Mouse (Mus musculus) ES-Bruce4 (cell line): Measurements from ENCODE around the gene Me1. TPM values are rescaled to one million over a fixed set of nuclear protein-coding genes. Genes with fewer than 3 reads are reported as not detected.

ENCODE experiments used
- H3K27ac ChIP-seq: 2 replicates; pipeline ENCODE4 v1.5.1; 2012; ENCODE audit warnings: low read length, inconsistent platforms; ENCODE audit not compliant: insufficient read depth
- H3K27me3 ChIP-seq: 2 replicates; pipeline ENCODE4 v1.6.1; 2012; ENCODE audit warnings: mild to moderate bottlenecking, low read length, inconsistent platforms; ENCODE audit not compliant: control insufficient read depth, poor library complexity, insufficient read depth, severe bottlenecking
- H3K36me3 ChIP-seq: 2 replicates; pipeline ENCODE4 v1.6.1; 2012; ENCODE audit warnings: inconsistent platforms, mild to moderate bottlenecking, low read length, moderate library complexity; ENCODE audit not compliant: control insufficient read depth, poor library complexity, insufficient read depth, severe bottlenecking
- H3K4me1 ChIP-seq: one replicate; pipeline ENCODE4 v1.8.1; 2011; ENCODE audit warnings: low read length; ENCODE audit not compliant: control insufficient read depth, insufficient read depth
- H3K4me3 ChIP-seq: 2 replicates; pipeline ENCODE4 v1.5.1; 2011; ENCODE audit warnings: low read depth, mild to moderate bottlenecking, low read length
- H3K9ac ChIP-seq: 2 replicates; pipeline ENCODE4 v1.6.1; 2012; ENCODE audit warnings: low read depth, mild to moderate bottlenecking, inconsistent platforms; ENCODE audit not compliant: poor library complexity, severe bottlenecking
- H3K9me3 ChIP-seq: replicated peaks from 2 replicates; pipeline ENCODE4 v1.6.1; 2012; ENCODE audit warnings: mild to moderate bottlenecking, low read length, inconsistent platforms; ENCODE audit not compliant: control insufficient read depth, poor library complexity, insufficient read depth, severe bottlenecking
- CTCF ChIP-seq: IDR thresholded peaks from one replicate; pipeline ENCODE4 v1.8.1; 2011; ENCODE audit warnings: low read depth, low read length
- EP300 ChIP-seq: IDR thresholded peaks from 2 replicates; pipeline ENCODE4 v1.6.1; 2011; ENCODE audit warnings: low read depth, low read length; ENCODE audit not compliant: insufficient read depth
- POLR2A ChIP-seq: IDR thresholded peaks from one replicate; pipeline ENCODE4 v1.8.1; 2011; ENCODE audit warnings: low read length; ENCODE audit not compliant: insufficient read depth
- polyA plus RNA-seq: library from polyadenylated mRNA; stranded (reverse); fragments of >200 nt; gene quantifications from 2 replicates; pipeline ENCODE4 v1.2.4, GENCODE M21; 2011; ENCODE audit warnings: low read depth; ENCODE audit not compliant: missing spikeins, insufficient read depth, insufficient read length

Me1 gene
- polyA plus RNA-seq, 1 experiment = 25.2 TPM

- Histone ChIP-seq H3K4me1 (no peaks in the 10 kb centered on the region), H3K9me3 (no peaks in the 10 kb centered on the region), H3K27ac (no peak overlapping the region), H3K27me3 (no peaks in the 10 kb centered on the region), H3K4me3 (peak overlapping the region; percentile 68; the same call in 1 of the 2 replicates), H3K36me3 (peaks cover 17% of the 10 kb centered on the region), H3K9ac (peak overlapping the region; percentile 63)
- TF ChIP-seq POLR2A = no peak
- no peak for TF ChIP-seq EP300
Observed at GRCm38 (mm10) chr9:86570261-86570890, 125.4 kb downstream of the Me1 start.

GRCm38 (mm10) chr9:86569314-86569910, 126.3 kb downstream of the Me1 start:
- no peaks in the 10 kb centered on the region for H3K27me3 ChIP-seq
- H3K4me1 ChIP-seq = no peaks in the 10 kb centered on the region
- no peak overlapping the region for H3K4me3 ChIP-seq
- no peak overlapping the region for H3K9ac ChIP-seq
- no peaks in the 10 kb centered on the region for H3K9me3 ChIP-seq
- H3K36me3 ChIP-seq = peaks cover 26% of the 10 kb centered on the region
- H3K27ac ChIP-seq = no peak overlapping the region
- TF ChIP-seq EP300 (no peak), POLR2A (no peak), CTCF (no peak)

- peaks cover 38% of the 10 kb centered on the region for H3K36me3 ChIP-seq
- H3K27ac ChIP-seq = no peak overlapping the region
- H3K9me3 ChIP-seq = no peaks in the 10 kb centered on the region
- no peak overlapping the region for H3K9ac ChIP-seq
- H3K4me1 ChIP-seq = no peaks in the 10 kb centered on the region
- no peak overlapping the region for H3K4me3 ChIP-seq
- H3K27me3 ChIP-seq = no peaks in the 10 kb centered on the region
- TF ChIP-seq CTCF = no peak
- no peak for TF ChIP-seq POLR2A
- TF ChIP-seq EP300 = no peak
Observed at GRCm38 (mm10) chr9:86560543-86560942, 135.2 kb downstream of the Me1 start.

GRCm38 (mm10) chr9:86554641-86555040, 141.1 kb downstream of the Me1 start:
- Histone ChIP-seq H3K27ac (no peak overlapping the region), H3K27me3 (no peaks in the 10 kb centered on the region)

GRCm38 (mm10) chr9:86553886-86554285, 141.9 kb downstream of the Me1 start:
- Histone ChIP-seq H3K9me3 (no peaks in the 10 kb centered on the region), H3K4me3 (no peak overlapping the region), H3K9ac (no peak overlapping the region), H3K4me1 (no peaks in the 10 kb centered on the region), H3K27ac (no peak overlapping the region), H3K27me3 (no peaks in the 10 kb centered on the region), H3K36me3 (peaks cover 21% of the 10 kb centered on the region)
- TF ChIP-seq CTCF (no peak), EP300 (no peak), POLR2A (no peak)

More at GRCm38 (mm10) chr9:86554641-86555040, 141.1 kb downstream of the Me1 start:
- H3K4me1 ChIP-seq = no peaks in the 10 kb centered on the region
- H3K9me3 ChIP-seq = no peaks in the 10 kb centered on the region
- H3K9ac ChIP-seq = no peak overlapping the region
- no peak for TF ChIP-seq EP300
- TF ChIP-seq CTCF = no peak
- TF ChIP-seq POLR2A = no peak
- peaks cover 21% of the 10 kb centered on the region for H3K36me3 ChIP-seq
- no peak overlapping the region for H3K4me3 ChIP-seq

- Histone ChIP-seq H3K27ac (no peak overlapping the region), H3K4me3 (no peak overlapping the region), H3K36me3 (peaks cover 8% of the 10 kb centered on the region), H3K4me1 (no peaks in the 10 kb centered on the region), H3K9ac (no peak overlapping the region), H3K27me3 (no peaks in the 10 kb centered on the region), H3K9me3 (no peaks in the 10 kb centered on the region)
- TF ChIP-seq EP300 (no peak), POLR2A (no peak), CTCF (no peak)
Observed at GRCm38 (mm10) chr9:86550717-86551116, 145.0 kb downstream of the Me1 start.
